Mouse (Mus musculus) myocyte (in vitro differentiated cells): ENCODE data around the gene Pparg.

Experiments used
- MAX ChIP-seq: IDR thresholded peaks from one replicate; pipeline ENCODE4 v1.6.1; 2011; ENCODE audit warnings: low read depth, mild to moderate bottlenecking, control low read depth
- MYOD1 ChIP-seq, 3 experiments: IDR thresholded peaks; one replicate each; pipeline ENCODE4 v1.6.1; 2011; ENCODE audit warnings: control low read depth in 2 of 3, low read depth in 2 of 3, mild to moderate bottlenecking in 2 of 3, moderate library complexity in 1 of 3; ENCODE audit not compliant: insufficient read length in 2 of 3, control insufficient read depth in 1 of 3
- TCF3 ChIP-seq: IDR thresholded peaks from one replicate; pipeline ENCODE4 v1.6.1; 2011; ENCODE audit warnings: low read depth, control low read depth; ENCODE audit not compliant: insufficient read length

DNA sequence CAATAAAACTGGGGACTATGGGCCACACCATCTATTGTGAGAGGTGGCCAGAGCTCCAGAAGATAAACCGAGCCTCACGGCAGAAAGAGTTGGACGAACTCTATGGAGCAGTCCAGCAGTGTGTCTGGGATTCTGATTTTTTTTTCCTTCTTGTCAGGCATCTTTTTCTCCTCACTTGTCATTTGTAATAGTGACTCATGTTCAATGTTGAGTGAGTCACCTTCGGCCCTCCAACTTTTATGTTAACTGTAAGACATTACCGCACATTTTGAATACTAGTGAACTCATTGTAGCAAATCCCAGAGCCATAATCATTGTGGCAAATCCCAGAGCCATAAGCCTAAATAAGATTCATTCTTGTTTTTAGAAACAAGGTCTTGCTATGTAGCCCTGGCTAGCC, 37.8 kb upstream of the Pparg start:
- TF ChIP-seq MYOD1 (IDR thresholded peaks at IDR 0.05; ENCODE audit: control insufficient read depth in 1 of 3, insufficient read length in 2 of 3, low read depth in 2 of 3) (no peak), TCF3 (no peak), MAX (no peak)
